Mouse (Mus musculus): ENCODE measurements around the gene Bcl2.

GRCm38 (mm10) chr1:106613371-106613770 lies 100.7 kb downstream of the Bcl2 start:
- no peak for TF ChIP-seq CTCF (IDR thresholded peaks at IDR 0.05; ENCODE audit: low read depth, low read length)
- no peak for TF ChIP-seq POLR2AphosphoS5 (IDR thresholded peaks at IDR 0.05; ENCODE audit: insufficient replicate concordance, low read depth, low read length)
- no peak for TF ChIP-seq GATA1 (IDR thresholded peaks at IDR 0.05; ENCODE audit: borderline replicate concordance, low read length)
- no peak for TF ChIP-seq TAL1 (conservative IDR thresholded peaks at IDR 0.05; ENCODE audit: low read depth, low read length)
- no peak for TF ChIP-seq GATA2 (IDR thresholded peaks at IDR 0.05; ENCODE audit: borderline replicate concordance, low read depth, low read length)

Data from G1E (cell line).